Mouse (Mus musculus) C2C12 (cell line): ENCODE results near the gene Olfr738.

Experiments
- CEBPB ChIP-seq: IDR thresholded peaks from one replicate; pipeline ENCODE4 v1.6.1; 2011; ENCODE audit warnings: low read depth, mild to moderate bottlenecking, control low read depth, moderate library complexity
- CTCF ChIP-seq: IDR thresholded peaks from one replicate; pipeline ENCODE4 v1.5.1; 2011; ENCODE audit not compliant: control insufficient read depth, insufficient read depth, insufficient read length
- MAX ChIP-seq: IDR thresholded peaks from one replicate; pipeline ENCODE4 v1.6.1; 2011; ENCODE audit warnings: mild to moderate bottlenecking, control low read depth
- MYOG ChIP-seq: IDR thresholded peaks from one replicate; pipeline ENCODE4 v1.6.1; 2011; ENCODE audit not compliant: control insufficient read depth, insufficient read length; ENCODE audit errors: extremely low read depth
- USF1 ChIP-seq: IDR thresholded peaks from one replicate; pipeline ENCODE4 v1.6.1; 2011; ENCODE audit warnings: low read depth, mild to moderate bottlenecking, control low read depth, moderate library complexity

DNA sequence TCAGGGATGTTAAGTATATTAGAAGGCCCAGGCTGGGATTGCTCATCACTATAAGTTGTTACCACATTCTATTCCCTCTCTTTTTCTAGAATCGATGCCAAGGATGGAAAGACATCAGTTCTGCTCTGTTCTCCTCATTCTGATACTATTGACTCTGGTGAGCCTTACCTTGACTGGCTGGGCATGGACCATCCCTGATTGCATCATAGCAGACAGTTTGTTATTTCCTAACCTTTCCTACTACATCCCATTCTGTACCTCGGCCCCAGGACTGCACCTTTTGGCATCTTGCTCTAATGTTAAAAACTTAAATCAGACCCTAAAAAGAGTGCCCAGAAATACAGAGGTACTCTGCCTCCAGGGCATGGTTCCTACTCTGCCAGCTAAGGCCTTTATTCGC lies 46.9 kb upstream of the Olfr738 start:
- no peak for TF ChIP-seq MYOG
- TF ChIP-seq CTCF: no peak
- TF ChIP-seq MAX: no peak
- no peak for TF ChIP-seq USF1
- no peak for TF ChIP-seq CEBPB
